Mouse (Mus musculus) embryo, embryonic 9.5 days (tissue): Measurements from ENCODE around the gene Rhcg.
A peak's percentile ranks its signal among the peaks of the same experiment; 100 is the strongest.

ENCODE experiments used
- DNase-seq: peaks from one replicate; pipeline ENCODE4 v3.0.0-alpha.2; 2017; ENCODE audit errors: extremely low spot score

Rhcg gene

GRCm38 (mm10) chr7:79602006-79602405 lies 15.5 kb downstream of the Rhcg start:
- DNase-seq, result no peak

- DNase-seq, result no peak
These were observed 17.3 kb downstream of the Rhcg start for GRCm38 (mm10) chr7:79600122-79600521.

GRCm38 (mm10) chr7:79594854-79595253 lies 22.6 kb downstream of the Rhcg start:
- DNase-seq, result peak; percentile 62

- peak; percentile 42 for DNase-seq
These were observed 25.4 kb downstream of the Rhcg start for GRCm38 (mm10) chr7:79591812-79592731.

- no peak for DNase-seq
These were observed 26.8 kb downstream of the Rhcg start for GRCm38 (mm10) chr7:79590560-79591110.

GRCm38 (mm10) chr7:79589763-79590559 lies 27.5 kb downstream of the Rhcg start:
- no peak for DNase-seq

GRCm38 (mm10) chr7:79588284-79588683 lies 29.2 kb downstream of the Rhcg start:
- no peak for DNase-seq

GRCm38 (mm10) chr7:79578851-79579241 lies 38.6 kb downstream of the Rhcg start:
- peak; percentile 67 for DNase-seq

GRCm38 (mm10) chr7:79577931-79578850 lies 39.3 kb downstream of the Rhcg start:
- peak; percentile 55 for DNase-seq

- DNase-seq, result peak; percentile 39
These were observed 40.2 kb downstream of the Rhcg start for GRCm38 (mm10) chr7:79577096-79577874.

- DNase-seq, result peak; percentile 76
These were observed 40.8 kb downstream of the Rhcg start for GRCm38 (mm10) chr7:79576659-79577058.

- no peak for DNase-seq
These were observed 45.2 kb downstream of the Rhcg start for GRCm38 (mm10) chr7:79572191-79572818.

- DNase-seq, result no peak
These were observed 48.4 kb downstream of the Rhcg start for GRCm38 (mm10) chr7:79568937-79569535.

GRCm38 (mm10) chr7:79568212-79568611 lies 49.2 kb downstream of the Rhcg start:
- no peak for DNase-seq

GRCm38 (mm10) chr7:79563675-79564074 lies 53.8 kb downstream of the Rhcg start:
- DNase-seq, result no peak

GRCm38 (mm10) chr7:79562385-79562784 lies 55.1 kb downstream of the Rhcg start:
- no peak for DNase-seq

- no peak for DNase-seq
These were observed 58.8 kb downstream of the Rhcg start for GRCm38 (mm10) chr7:79558698-79559097.

- no peak for DNase-seq
These were observed 59.7 kb downstream of the Rhcg start for GRCm38 (mm10) chr7:79557728-79558221.

- DNase-seq, result peak; percentile 67
These were observed 62.0 kb downstream of the Rhcg start for GRCm38 (mm10) chr7:79555368-79556034.
